Mouse (Mus musculus) embryo, embryonic 10 days (tissue): Measurements from ENCODE around the gene Cbr2.
"Not testable (repeated sequence)": the region's sequence is repeated elsewhere in the genome, so short reads cannot be mapped to it uniquely, and the experiment has no call there.

ENCODE experiments used
- DNase-seq: peaks from one replicate; pipeline ENCODE4 v3.0.0-alpha.2; 2015; ENCODE audit warnings: low spot score

The Cbr2 gene

GRCm38 (mm10) chr11:120731858-120732680 lies at the start of gene Cbr2:
Gene Cbr2, minus strand, starts transcription at chr11:120732114.
- no peak for DNase-seq

DNA sequence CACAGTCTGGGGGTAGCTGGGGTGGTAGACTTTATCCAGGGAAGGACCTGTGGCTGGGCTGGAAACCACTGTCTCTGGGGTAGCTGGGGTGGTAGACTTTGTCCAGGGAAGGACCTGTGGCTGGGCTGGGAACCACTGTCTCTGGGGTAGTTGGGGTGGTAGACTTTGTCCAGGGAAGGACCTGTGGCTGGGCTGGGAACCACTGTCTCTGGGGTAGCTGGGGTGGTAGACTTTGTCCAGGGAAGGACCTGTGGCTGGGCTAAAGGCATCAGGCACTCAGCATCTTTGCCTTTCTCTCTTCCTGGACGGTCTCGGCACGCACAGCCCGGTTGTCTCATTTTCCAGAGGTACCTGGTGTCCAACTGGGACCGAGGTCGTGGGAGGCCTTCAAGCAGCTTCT lies 49.4 kb upstream of the Cbr2 start:
- DNase-seq: not testable (repeated sequence)

DNA sequence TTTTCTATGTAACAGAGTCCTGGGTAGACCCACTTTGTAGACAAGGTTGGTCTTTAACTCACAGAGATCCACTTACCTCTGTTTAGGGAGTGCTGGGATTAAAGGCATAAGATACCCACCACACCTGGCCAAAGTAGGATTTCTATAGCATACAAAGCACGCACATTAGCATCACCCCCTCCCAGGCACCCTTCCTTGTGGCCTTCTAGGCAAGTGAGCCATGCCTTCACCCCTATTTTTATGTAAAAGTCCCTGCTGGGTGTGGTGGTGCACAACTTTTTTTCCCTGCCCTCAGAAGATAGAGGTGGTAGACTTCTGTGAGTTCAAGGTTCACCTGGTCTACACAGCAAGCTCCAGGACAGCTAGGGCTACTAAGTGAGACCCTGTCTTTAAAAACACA lies 48.0 kb upstream of the Cbr2 start:
- DNase-seq: no peak

GRCm38 (mm10) chr11:120777123-120777522 lies 45.2 kb upstream of the Cbr2 start:
- no peak for DNase-seq

- peak; percentile 96 for DNase-seq
Measured at GRCm38 (mm10) chr11:120775774-120776469, 44.0 kb upstream of the Cbr2 start.

DNA sequence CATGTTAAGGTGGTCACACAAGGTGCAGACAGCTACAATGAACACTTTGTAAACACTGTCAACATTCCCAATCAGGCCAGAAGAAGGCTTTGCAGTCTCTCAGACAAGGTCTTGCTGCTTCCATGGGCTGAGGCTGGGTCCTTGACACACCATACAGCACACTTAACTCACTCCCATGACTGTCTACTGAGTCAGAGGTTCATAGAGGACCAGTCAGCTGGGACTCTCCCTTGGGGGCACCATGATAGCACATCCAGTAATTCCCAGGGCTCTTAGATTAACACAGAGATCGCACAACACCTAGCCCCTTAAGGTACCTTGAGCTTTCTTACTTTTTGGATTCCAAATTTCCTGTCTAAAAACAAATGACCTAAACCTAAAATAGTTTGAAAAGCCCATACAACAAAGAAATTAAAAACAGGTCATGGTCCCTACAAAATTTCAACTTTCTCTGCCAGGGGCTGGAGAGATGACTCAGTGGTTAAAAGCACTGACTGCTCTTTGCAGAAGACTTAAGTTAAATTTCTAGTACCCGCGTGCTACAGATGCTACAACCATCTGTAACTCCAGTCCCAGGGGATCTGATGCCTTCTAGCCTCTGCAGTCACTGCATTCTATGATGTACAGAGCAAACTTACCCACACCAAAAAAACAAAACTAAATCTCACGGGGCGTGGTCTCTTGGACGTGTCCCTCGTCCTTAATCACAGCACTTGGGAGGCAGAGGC lies 41.7 kb upstream of the Cbr2 start:
- DNase-seq: no peak

GRCm38 (mm10) chr11:120772749-120773148 lies 40.8 kb upstream of the Cbr2 start:
- DNase-seq: no peak

DNA sequence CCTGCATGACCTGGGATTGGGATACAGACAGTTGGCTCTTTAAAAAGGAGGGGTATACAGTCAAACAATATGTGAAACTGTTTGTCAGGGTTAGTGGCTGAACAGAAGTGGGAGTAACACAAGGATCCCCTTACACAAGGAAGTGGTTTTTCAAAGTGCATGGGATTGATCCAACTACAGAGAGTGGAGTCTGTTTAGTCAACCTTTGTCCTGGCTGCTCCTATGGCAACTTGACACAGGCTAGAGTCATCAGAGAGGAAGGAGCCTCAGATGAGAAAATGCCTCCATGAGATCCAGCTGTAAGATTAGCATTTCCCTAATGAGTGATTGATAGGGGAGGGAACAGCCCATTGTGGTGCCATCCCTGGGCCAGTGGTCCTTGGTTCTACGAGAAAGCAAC lies 36.3 kb upstream of the Cbr2 start:
- no peak for DNase-seq

DNA sequence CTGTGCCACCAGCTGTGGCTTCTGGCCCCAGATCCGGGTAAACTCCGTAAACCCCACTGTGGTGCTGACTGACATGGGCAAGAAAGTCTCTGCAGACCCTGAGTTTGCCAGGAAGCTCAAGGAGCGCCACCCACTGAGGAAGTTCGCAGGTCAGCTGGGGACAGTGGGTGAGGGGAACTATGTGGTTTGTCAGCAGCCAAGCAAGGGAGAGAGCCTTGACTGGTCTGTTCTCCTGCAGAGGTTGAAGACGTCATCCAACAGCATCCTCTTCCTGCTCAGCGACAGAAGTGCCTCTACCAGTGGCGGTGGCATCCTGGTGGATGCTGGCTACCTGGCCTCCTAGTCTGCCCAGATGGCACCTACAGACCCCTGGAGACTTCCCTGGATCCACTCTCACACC lies 35.1 kb upstream of the Cbr2 start:
- DNase-seq: not testable (repeated sequence)

DNA sequence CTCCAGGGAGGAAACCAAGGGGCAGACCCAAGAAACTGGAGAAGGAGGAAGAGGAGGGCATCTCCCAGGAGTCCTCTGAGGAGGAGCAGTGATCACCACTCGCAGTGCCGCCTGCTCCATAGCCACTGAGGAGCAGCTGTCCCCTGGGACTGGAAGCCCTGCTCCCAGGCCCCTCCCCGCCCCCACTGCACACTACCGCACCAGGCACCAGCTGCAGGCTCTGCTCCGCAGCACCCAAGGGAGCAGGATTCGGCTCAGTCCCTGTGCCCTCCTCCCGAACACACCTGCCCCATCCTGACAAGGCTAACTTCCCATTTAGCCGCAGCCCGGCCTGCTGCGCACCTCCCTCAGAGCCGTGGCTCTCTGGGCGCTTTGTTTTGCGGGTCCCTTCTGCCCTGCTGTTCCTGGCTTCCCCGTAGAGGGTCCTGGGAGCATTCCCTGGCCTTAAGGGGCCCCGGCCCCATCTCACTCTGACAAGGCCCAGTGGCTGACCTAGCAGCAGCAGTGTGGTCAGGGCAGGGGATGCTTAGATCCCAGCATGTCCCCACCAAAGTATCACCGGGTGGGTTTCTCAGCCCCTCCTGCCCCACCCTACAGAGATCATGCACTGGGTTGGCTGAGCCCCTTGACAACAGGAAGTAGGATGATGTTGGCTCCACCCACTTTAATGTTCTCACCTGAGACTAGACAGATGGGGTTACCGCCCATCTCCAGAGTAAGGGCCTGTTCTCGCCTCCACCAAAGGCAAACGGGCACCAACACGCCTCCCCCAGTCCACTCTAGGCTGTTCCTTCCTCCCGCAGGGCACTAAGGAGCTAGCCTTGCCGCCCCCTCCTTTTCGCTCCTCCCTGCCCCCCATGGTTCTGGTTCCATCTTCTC lies 31.4 kb upstream of the Cbr2 start:
- not testable (repeated sequence) for DNase-seq

- not testable (repeated sequence) for DNase-seq
Measured at GRCm38 (mm10) chr11:120762672-120763041, 30.7 kb upstream of the Cbr2 start, which contains the start of gene Hmga1b. Gene Hmga1b, plus strand, starts transcription at chr11:120762794.

DNA sequence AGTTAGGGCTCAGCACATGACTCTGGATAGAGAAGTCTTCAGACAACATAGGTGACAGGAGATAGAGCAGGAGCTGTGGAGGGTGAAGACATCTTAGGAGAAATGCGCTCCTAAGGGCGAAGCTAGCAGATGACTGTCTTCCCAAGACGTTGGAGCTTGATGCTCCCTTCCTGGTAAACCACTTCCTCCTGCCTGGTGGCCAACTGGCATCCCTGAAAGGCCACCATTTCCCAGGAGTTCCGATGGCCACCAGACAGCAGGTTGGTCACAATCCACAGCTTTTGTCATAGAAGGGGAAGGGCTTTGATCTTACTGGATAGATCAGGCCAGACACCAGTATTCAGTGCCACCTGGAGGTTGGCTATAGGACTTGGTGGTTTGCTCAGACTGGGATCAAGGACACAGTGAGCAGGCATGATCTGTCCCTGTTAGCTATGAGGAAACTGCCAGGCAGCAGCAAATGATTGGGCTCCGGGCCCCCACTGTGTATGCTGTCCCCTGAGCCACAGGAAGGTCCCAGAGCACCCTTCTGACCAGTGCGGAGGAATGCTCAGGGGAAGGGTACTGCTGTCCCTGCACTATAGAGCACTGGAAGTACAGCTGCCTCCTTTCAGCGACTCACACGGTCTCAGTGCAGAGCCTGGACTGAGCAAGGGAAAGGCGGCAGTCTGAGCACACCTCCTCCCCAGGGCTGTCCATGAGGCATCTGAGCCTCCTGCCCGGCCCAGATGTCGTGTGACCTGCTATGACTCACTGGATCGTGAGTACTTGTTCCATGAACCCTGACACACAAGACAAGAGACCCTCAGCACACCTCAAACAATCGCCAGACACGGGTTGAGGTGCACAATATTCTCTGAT lies 30.1 kb upstream of the Cbr2 start:
- DNase-seq: no peak

- no peak for DNase-seq
Measured at GRCm38 (mm10) chr11:120760236-120760635, 28.3 kb upstream of the Cbr2 start.

- DNase-seq: no peak
Measured at GRCm38 (mm10) chr11:120751606-120752005, 19.7 kb upstream of the Cbr2 start.

GRCm38 (mm10) chr11:120749430-120749829 lies 17.5 kb upstream of the Cbr2 start:
- peak; percentile 32 for DNase-seq

- no peak for DNase-seq
Measured at GRCm38 (mm10) chr11:120747974-120748373, 16.1 kb upstream of the Cbr2 start.

GRCm38 (mm10) chr11:120744121-120744701 lies 12.3 kb upstream of the Cbr2 start:
- DNase-seq: no peak

- no peak for DNase-seq
Measured at GRCm38 (mm10) chr11:120740981-120741380, 9.1 kb upstream of the Cbr2 start.

GRCm38 (mm10) chr11:120736424-120736823 lies 4.5 kb upstream of the Cbr2 start:
- DNase-seq: no peak

- no peak for DNase-seq
Measured at GRCm38 (mm10) chr11:120733521-120733920, 1.6 kb upstream of the Cbr2 start.
